Mouse (Mus musculus) midbrain, embryonic 12.5 days (tissue): ENCODE measurements around the gene Cacna2d3. TPM values are rescaled to one million over a fixed set of nuclear protein-coding genes. Genes with fewer than 3 reads are reported as not detected.

Source experiments
- ATAC-seq: fragments of 200-750 bp; cut with Nextera tagmentation; 2 replicates; pipeline ENCODE4 v1.8.0; 2017; ENCODE audit warnings: low read depth, moderate TSS enrichment, moderate library complexity; ENCODE audit not compliant: low FRiP score
- H3K27ac ChIP-seq: fragments of 300-500 bp; sonication (generic); replicated peaks from 2 replicates; pipeline ENCODE4 v1.5.1; 2016; ENCODE audit warnings: mild to moderate bottlenecking
- H3K27me3 ChIP-seq: fragments of 300-500 bp; sonication (generic); 2 replicates; pipeline ENCODE4 v1.6.1; 2016; ENCODE audit warnings: mild to moderate bottlenecking
- H3K36me3 ChIP-seq: fragments of 300-500 bp; sonication (generic); 2 replicates; pipeline ENCODE4 v1.6.1; 2016
- H3K4me1 ChIP-seq: fragments of 300-500 bp; sonication (generic); 2 replicates; pipeline ENCODE4 v1.6.1; 2016
- H3K4me2 ChIP-seq: fragments of 300-500 bp; sonication (generic); replicated peaks from 2 replicates; pipeline ENCODE4 v1.6.1; 2016; ENCODE audit warnings: mild to moderate bottlenecking, moderate library complexity
- H3K4me3 ChIP-seq: fragments of 300-500 bp; sonication (generic); 2 replicates; pipeline ENCODE4 v1.5.1; 2016; ENCODE audit warnings: mild to moderate bottlenecking
- H3K9ac ChIP-seq: fragments of 300-500 bp; sonication (generic); replicated peaks from 2 replicates; pipeline ENCODE4 v1.6.1; 2016; ENCODE audit warnings: mild to moderate bottlenecking, moderate library complexity
- H3K9me3 ChIP-seq: fragments of 300-500 bp; sonication (generic); 2 replicates; pipeline ENCODE4 v1.6.1; 2016; ENCODE audit warnings: mild to moderate bottlenecking
- WGBS: fragments of 180-500 bp; shearing (Covaris S2); methylation state at CpG from one replicate; pipeline ENCODE4 v1.1.7; 2016; 5-methylcytosine and 5-hydroxymethylcytosine counted together
- polyA plus RNA-seq: library from polyadenylated mRNA; unstranded; fragments of >200 nt; fragmentation: Nextera tagmentation; extraction: Ambion mirVana; gene quantifications from 2 replicates; pipeline ENCODE4 v1.2.1, GENCODE M21; 2016

Gene Cacna2d3
- polyA plus RNA-seq, 1 experiment from 2014 or later, result 23.1 TPM

DNA sequence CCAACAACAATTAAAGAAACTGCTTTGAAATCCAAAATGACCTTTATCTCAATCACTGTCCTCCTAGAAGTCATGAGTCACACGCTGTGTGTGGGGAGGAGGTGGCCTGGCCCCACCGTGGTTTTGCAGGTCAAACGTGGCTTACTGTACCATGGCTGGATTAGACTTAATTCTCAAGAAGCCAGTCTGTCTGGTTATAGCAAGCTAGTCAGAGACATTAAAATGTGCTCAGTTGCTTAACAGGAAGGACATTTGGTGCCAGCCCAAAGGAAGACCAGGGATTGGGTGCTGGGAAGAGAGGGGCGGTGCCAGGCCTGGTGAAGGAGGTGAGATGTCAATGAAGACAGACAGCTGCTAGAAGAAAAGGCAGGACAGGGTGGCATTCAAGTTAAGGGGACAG, 641.0 kb downstream of the Cacna2d3 start:
- Histone ChIP-seq H3K4me2 (no peak overlapping the region), H3K4me1 (no peaks in the 10 kb centered on the region), H3K9me3 (no peaks in the 10 kb centered on the region), H3K27ac (no peak overlapping the region), H3K27me3 (0 out of 2 replicates have a peak, but pooled peaks cover 3% of the 10 kb centered on the region), H3K36me3 (no peaks in the 10 kb centered on the region), H3K4me3 (no peak overlapping the region), H3K9ac (no peak overlapping the region)
- ATAC-seq, result no peak
- WGBS, result 90% methylated on average over 4 of the region's 4 CpGs

DNA sequence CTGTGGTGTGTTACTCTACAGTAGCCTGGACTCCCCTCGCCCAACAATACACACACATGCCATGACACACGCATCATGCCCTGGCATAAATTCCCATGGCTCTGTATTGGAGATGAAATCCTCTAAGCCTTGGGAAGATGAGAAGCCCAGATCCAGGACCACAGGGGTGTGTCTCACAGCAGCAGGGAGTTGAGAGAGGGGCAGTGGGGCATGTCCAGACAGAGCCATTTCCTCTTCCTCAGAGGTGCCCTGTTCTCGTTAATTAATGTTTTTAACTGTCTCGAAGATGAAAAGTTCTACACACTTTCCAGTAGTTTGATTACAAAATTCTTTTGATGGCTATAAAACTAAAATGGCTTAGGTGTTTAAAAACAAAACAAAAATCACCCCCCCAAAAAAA, 641.4 kb downstream of the Cacna2d3 start:
- H3K27me3 ChIP-seq, result 0 out of 2 replicates have a peak, but pooled peaks cover 3% of the 10 kb centered on the region
- H3K4me1 ChIP-seq, result no peaks in the 10 kb centered on the region
- no peak overlapping the region for H3K4me3 ChIP-seq
- no peak overlapping the region for H3K4me2 ChIP-seq
- 86% methylated on average over 4 of the region's 4 CpGs for WGBS
- H3K27ac ChIP-seq, result no peak overlapping the region
- no peak for ATAC-seq
- H3K9me3 ChIP-seq, result no peaks in the 10 kb centered on the region
- H3K36me3 ChIP-seq, result no peaks in the 10 kb centered on the region
- H3K9ac ChIP-seq, result no peak overlapping the region

DNA sequence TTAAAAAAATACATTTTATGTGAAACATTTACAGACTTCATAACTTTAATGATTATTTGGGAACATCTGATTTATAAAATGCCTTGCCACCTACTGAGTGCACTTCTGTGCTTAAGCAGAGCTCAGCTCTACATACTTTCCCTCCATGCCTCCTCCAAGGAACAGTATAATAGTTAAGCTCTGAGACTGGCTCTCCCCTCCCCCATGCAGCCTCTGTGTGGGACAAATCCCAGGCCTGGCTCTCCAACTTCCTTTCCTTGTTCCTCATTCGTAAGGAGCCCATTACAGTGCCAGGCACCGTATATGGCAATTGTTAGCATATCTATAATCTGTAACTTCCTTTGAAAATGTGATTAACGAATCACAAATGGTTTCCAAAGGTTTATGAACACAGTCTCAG, 644.2 kb downstream of the Cacna2d3 start:
- Histone ChIP-seq H3K36me3 (no peaks in the 10 kb centered on the region), H3K9me3 (no peaks in the 10 kb centered on the region), H3K4me1 (no peaks in the 10 kb centered on the region), H3K9ac (no peak overlapping the region), H3K27me3 (0 out of 2 replicates have a peak, but pooled peaks cover 3% of the 10 kb centered on the region), H3K4me2 (no peak overlapping the region), H3K27ac (no peak overlapping the region), H3K4me3 (no peak overlapping the region)
- 64% methylated on average over 3 of the region's 3 CpGs for WGBS
- no peak for ATAC-seq

DNA sequence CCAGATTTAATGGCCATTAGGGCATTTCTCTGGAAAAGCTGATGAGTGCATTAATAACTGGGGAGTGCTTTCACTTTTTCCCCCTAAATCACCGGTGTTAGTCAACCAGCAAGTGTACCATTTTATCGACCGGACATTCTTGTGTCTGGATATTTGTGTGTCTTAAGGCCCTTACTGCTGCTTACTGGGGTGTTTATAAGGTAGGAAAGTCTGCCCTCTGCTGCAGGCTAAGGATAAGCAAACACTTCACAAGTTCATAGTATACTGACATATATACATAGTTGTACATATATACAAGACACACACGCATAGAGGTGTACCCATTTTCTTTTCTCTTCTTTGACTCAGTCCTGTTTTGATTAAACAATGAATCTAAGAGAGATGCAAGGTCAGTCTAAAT, 647.9 kb downstream of the Cacna2d3 start:
- 84% methylated on average over 4 of the region's 4 CpGs for WGBS
- Histone ChIP-seq H3K36me3 (no peaks in the 10 kb centered on the region), H3K27me3 (0 out of 2 replicates have a peak, but pooled peaks cover 3% of the 10 kb centered on the region), H3K4me3 (no peak overlapping the region), H3K27ac (no peak overlapping the region), H3K9me3 (no peaks in the 10 kb centered on the region), H3K4me2 (no peak overlapping the region), H3K9ac (no peak overlapping the region), H3K4me1 (no peaks in the 10 kb centered on the region)
- ATAC-seq, result no peak

DNA sequence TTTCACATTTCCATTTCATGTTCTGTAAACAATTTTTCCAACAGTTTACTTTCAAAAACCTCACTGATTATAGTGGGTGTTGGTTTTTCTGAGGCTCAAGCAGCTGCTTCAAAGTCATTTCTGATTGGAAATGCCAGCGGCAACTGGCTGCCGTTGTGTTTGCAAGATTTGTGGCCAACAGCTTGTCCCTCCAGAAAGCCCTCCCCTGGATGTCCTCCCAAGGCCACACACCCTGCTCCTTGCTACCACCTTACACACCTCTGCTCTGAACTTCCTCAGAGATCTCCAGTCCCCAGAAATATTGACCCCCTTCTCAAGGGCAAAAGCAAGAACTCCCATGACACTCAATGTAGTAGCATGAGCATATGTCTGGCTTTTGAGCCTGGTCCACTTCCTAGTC, 659.0 kb downstream of the Cacna2d3 start:
- Histone ChIP-seq H3K9me3 (no peaks in the 10 kb centered on the region), H3K36me3 (no peaks in the 10 kb centered on the region), H3K27ac (no peak overlapping the region), H3K9ac (no peak overlapping the region), H3K27me3 (no peaks in the 10 kb centered on the region), H3K4me3 (no peak overlapping the region), H3K4me1 (no peaks in the 10 kb centered on the region), H3K4me2 (no peak overlapping the region)
- ATAC-seq, result no peak
- 100% methylated on average over 2 of the region's 2 CpGs for WGBS

DNA sequence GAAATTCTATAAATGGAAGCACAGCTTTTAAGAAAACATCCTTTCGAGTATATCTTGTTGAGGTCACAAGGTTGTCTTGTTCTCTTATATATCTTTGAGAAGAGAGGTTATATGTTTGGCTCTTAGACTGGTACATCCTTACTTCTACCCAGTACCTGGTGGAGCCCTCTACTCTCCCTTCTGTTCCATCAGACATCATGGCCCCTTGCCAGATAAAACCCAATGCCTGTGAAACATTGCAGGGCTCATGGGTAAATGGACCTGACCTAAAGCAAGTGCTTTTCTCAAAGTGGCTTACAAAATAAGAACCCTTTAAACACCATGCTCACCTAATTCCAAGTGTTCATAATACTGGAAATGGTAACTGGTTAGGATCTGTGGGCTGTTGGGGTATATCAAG, 660.2 kb downstream of the Cacna2d3 start:
- H3K36me3 ChIP-seq, result no peaks in the 10 kb centered on the region
- H3K4me2 ChIP-seq, result no peak overlapping the region
- H3K27ac ChIP-seq, result no peak overlapping the region
- H3K27me3 ChIP-seq, result no peaks in the 10 kb centered on the region
- no peak for ATAC-seq
- H3K4me3 ChIP-seq, result no peak overlapping the region
- H3K4me1 ChIP-seq, result no peaks in the 10 kb centered on the region
- no peak overlapping the region for H3K9ac ChIP-seq
- 97% methylated on average over 1 of the region's 1 CpGs for WGBS
- no peaks in the 10 kb centered on the region for H3K9me3 ChIP-seq

DNA sequence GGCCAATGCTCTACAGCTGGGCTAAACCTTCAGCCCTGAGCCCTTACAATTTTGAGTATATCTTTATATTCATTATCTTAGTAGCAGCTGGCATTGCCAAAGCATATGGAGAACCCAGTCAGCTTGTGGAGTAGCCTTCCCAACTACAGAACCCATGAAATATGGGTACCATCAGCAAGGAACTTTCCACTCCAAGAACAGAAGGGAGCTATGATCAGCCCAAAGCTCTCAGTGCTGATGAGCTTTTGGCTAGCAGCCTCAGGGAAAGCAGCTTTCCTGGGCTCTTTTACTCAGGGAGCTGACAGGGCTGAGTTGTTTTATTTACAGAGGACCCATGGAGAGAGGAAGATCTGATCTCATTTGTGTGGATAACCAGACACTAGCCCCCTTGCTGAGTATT, 661.0 kb downstream of the Cacna2d3 start:
- Histone ChIP-seq H3K27ac (no peak overlapping the region), H3K4me1 (no peaks in the 10 kb centered on the region), H3K27me3 (no peaks in the 10 kb centered on the region), H3K9ac (no peak overlapping the region), H3K9me3 (no peaks in the 10 kb centered on the region), H3K36me3 (no peaks in the 10 kb centered on the region), H3K4me2 (no peak overlapping the region), H3K4me3 (no peak overlapping the region)
- no peak for ATAC-seq

DNA sequence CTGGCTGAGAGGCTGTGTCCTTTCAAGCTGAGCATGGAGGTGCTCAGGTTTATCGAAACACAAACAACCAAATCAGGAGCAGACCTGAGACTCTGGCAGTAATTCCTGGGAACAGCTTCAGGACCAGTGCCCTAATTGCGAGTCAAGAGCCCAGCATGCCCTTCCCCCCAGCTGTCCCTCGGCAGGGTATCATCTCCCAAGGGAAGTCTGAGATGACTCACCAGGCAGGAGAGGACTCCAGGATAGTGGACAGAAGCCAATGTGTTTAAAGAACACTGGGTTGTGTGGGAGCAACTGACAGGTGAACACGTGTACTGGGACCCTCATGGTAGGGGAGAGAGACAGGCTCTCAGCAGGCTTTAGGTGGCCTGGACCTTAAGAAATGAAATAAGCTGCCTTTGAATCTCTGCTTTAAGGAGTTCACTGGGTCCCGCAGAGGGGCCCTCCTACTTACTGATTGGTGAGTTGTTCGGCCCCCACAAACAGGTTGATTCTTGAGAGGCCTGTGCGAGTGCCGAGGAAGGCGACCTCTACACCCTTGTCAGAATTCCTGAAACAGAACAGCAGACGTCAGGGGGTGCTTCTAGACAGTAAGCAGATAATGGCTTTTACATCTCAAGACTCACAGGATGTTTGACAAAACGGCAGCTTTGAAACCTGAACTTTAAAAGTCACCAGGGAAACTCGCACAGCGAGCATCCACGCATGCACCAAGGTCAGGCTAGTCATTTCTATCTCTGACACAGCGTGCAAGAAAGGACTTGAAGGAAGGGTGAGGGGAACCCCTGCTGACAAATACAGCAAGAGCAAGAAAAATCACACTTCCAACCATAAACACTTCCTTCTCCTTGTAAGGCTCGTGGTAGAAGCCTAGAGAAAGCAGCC, 669.5 kb downstream of the Cacna2d3 start:
- H3K4me1 ChIP-seq, result no peaks in the 10 kb centered on the region
- H3K36me3 ChIP-seq, result no peaks in the 10 kb centered on the region
- WGBS, result 73% methylated on average over 16 of the region's 16 CpGs
- H3K4me3 ChIP-seq, result no peak overlapping the region
- ATAC-seq, result no peak
- H3K4me2 ChIP-seq, result no peak overlapping the region
- no peak overlapping the region for H3K9ac ChIP-seq
- no peaks in the 10 kb centered on the region for H3K9me3 ChIP-seq
- no peak overlapping the region for H3K27ac ChIP-seq
- no peaks in the 10 kb centered on the region for H3K27me3 ChIP-seq

DNA sequence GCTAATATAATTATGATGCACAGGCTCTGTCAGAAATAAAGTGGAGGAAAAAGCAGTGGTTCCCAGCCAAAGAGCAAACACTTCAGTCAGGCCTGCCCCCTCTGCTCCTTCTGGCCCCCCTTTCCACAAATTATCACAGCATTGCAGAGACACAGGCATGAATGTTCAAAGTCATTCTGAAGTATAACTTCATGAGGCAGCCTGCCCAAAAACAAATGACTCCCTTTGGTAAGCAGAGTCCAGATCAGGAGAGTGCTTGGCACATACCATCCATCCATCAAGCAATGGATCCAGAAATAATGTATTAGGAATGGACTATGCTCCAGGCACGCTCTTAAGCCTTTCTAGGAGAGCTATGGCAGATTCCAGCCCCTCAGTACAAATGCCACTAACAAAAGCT, 679.3 kb downstream of the Cacna2d3 start:
- WGBS, result 55% methylated on average over 1 of the region's 1 CpGs
- Histone ChIP-seq H3K4me2 (no peak overlapping the region), H3K4me1 (no peaks in the 10 kb centered on the region; the same call in 1 of the 2 replicates), H3K4me3 (no peak overlapping the region), H3K9ac (no peak overlapping the region), H3K36me3 (no peaks in the 10 kb centered on the region), H3K9me3 (no peaks in the 10 kb centered on the region), H3K27me3 (no peaks in the 10 kb centered on the region), H3K27ac (no peak overlapping the region)
- no peak for ATAC-seq

DNA sequence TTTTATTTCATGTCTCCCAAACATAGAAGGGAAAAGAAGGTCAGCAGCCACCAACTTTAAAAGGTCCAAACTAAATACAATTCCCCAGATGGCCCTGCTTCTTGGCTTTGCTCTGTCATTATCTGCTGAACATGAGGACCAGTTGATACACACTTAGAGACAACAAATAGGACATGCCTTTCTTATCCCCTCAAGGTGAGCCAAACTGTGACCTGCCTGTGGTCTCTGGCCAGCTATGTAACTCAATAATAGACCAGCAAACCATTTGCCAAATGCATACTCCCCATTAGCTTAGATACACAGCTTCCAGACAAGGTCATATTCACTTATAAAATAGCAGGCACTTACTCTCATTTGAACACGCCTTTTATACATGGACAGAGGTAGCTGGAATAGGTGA, 680.2 kb downstream of the Cacna2d3 start:
- H3K27me3 ChIP-seq, result no peaks in the 10 kb centered on the region
- no peak overlapping the region for H3K4me2 ChIP-seq
- H3K4me3 ChIP-seq, result no peak overlapping the region
- no peaks in the 10 kb centered on the region; the same call in 1 of the 2 replicates for H3K4me1 ChIP-seq
- H3K36me3 ChIP-seq, result no peaks in the 10 kb centered on the region
- no peak overlapping the region for H3K9ac ChIP-seq
- H3K9me3 ChIP-seq, result no peaks in the 10 kb centered on the region
- no peak for ATAC-seq
- WGBS, result 95% methylated on average over 1 of the region's 1 CpGs
- H3K27ac ChIP-seq, result no peak overlapping the region

DNA sequence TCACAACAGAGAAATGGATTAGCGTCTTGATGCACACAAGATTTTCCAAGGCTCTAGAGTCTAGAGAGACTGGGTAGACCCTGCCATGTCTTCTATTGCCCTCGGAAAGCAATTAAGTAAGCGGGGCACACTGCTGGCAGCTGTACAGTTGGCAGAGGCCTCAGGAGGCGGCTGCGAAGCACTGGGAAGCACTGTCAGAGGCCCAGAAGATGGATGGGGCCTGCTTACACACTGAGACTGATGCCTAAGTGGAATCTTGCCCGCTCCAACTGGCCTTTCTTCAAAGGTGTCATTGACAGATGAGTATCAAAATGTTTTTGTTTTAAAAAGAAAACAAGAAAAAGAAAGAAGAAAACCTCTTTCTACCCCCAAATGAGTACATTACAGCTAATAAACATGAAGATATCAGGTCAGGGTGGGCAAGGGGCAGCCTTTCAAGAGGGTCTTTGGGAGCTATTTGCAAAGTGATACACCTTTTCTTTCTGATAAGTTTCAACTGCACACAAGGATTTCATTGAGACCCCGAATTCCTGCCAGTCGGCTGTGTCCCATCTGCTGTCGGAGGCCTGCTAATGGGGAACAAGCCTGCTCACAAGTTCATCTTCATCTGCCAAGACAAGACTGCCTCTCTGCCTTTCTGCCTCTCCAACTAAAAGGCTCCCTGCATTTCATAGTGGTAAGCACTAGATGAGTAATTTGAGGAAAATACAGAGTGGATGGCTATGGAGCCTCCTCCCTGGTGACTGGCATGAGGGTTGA, 680.9 kb downstream of the Cacna2d3 start:
- ATAC-seq, result no peak
- H3K9me3 ChIP-seq, result no peaks in the 10 kb centered on the region
- no peaks in the 10 kb centered on the region for H3K27me3 ChIP-seq
- no peaks in the 10 kb centered on the region; the same call in 1 of the 2 replicates for H3K4me1 ChIP-seq
- no peak overlapping the region for H3K27ac ChIP-seq
- H3K36me3 ChIP-seq, result no peaks in the 10 kb centered on the region
- H3K9ac ChIP-seq, result no peak overlapping the region
- H3K4me2 ChIP-seq, result no peak overlapping the region
- WGBS, result 86% methylated on average over 9 of the region's 9 CpGs
- H3K4me3 ChIP-seq, result no peak overlapping the region

DNA sequence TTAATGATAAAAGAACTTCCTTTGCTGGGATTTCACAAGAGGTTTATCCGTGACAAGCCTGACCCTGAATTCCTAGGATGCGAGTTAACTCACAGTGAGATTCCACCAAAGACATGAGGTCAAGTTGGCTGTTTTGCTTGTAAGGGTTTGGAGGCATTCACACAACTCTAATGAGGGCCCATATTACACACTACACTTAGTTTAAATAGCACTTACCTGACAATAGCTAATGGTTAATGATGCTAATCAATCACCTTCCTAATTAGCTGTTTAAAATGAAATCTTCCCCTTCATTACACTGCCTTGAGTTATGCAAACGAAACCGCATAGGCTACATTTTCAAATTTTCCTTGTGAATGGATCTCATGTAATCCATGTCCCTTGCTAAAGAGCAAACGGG, 683.4 kb downstream of the Cacna2d3 start:
- WGBS, result 79% methylated on average over 5 of the region's 5 CpGs
- no peak overlapping the region for H3K27ac ChIP-seq
- H3K4me3 ChIP-seq, result no peak overlapping the region
- H3K27me3 ChIP-seq, result no peaks in the 10 kb centered on the region
- no peak overlapping the region for H3K9ac ChIP-seq
- no peak for ATAC-seq
- no peaks in the 10 kb centered on the region for H3K9me3 ChIP-seq
- no peak overlapping the region for H3K4me2 ChIP-seq
- no peaks in the 10 kb centered on the region for H3K36me3 ChIP-seq
- no peaks in the 10 kb centered on the region; the same call in 1 of the 2 replicates for H3K4me1 ChIP-seq
